Mouse (Mus musculus): Measurements from ENCODE around the gene Fmo1.
"Not testable (repeated sequence)": the region's sequence is repeated elsewhere in the genome, so short reads cannot be mapped to it uniquely, and the experiment has no call there.

Gene Fmo1

GRCm38 (mm10) chr1:162792306-162793044, 73.9 kb downstream of the Fmo1 start:
- DNase-seq (ENCODE audit: low spot score) = no peak

- no peak for DNase-seq (ENCODE audit: low spot score)
These were observed 81.2 kb downstream of the Fmo1 start for GRCm38 (mm10) chr1:162785222-162785621.

GRCm38 (mm10) chr1:162783669-162784248, 82.7 kb downstream of the Fmo1 start:
- no peak for DNase-seq (ENCODE audit: low spot score)

GRCm38 (mm10) chr1:162781035-162781434, 85.4 kb downstream of the Fmo1 start:
- not testable (repeated sequence) for DNase-seq (ENCODE audit: low spot score)

Measured in T-cell, adult 2 months (primary cell).